Mouse (Mus musculus) MEL (cell line): Measurements from ENCODE around the gene Asb4. TPM values are rescaled to one million over a fixed set of nuclear protein-coding genes. Genes with fewer than 3 reads are reported as not detected.

ENCODE experiments used
- DNase-seq: peaks from one replicate; pipeline ENCODE4 v3.0.0; 2011; ENCODE audit warnings: low read depth, low spot score
- H3K27ac ChIP-seq: 2 replicates; pipeline ENCODE4 v1.5.1; 2012; ENCODE audit warnings: low read depth, mild to moderate bottlenecking, control low read depth, low read length, moderate library complexity; ENCODE audit not compliant: control insufficient read depth
- H3K27me3 ChIP-seq, 2 experiments: fragments of 150-350 bp in 1 of 2; sonication (generic) in 1 of 2; 2 replicates each; pipeline ENCODE4 v1.6.1; 2012; ENCODE audit warnings: low read length in 2 of 2, mild to moderate bottlenecking in 2 of 2, improper control_type of control experiment in 1 of 2, moderate library complexity in 1 of 2; ENCODE audit not compliant: insufficient read depth in 2 of 2, control insufficient read depth in 1 of 2
- H3K36me3 ChIP-seq, 2 experiments: 2 replicates each; pipeline ENCODE4 v1.6.1; 2012 to 2014; ENCODE audit warnings: low read length in 2 of 2, improper control_type of control experiment in 1 of 2, inconsistent platforms in 1 of 2, mild to moderate bottlenecking in 1 of 2; ENCODE audit not compliant: insufficient read depth in 2 of 2, control insufficient read depth in 1 of 2
- H3K4me1 ChIP-seq, 2 experiments: fragments of 150-350 bp in 1 of 2; sonication (generic) in 1 of 2; 2 replicates each; pipeline ENCODE4 v1.6.1; 2012; ENCODE audit warnings: low read length in 2 of 2, improper control_type of control experiment in 1 of 2, mild to moderate bottlenecking in 1 of 2; ENCODE audit not compliant: insufficient read depth in 2 of 2, control insufficient read depth in 1 of 2
- H3K4me3 ChIP-seq, 2 experiments: fragments of 150-350 bp in 1 of 2; sonication (generic) in 1 of 2; 2 replicates each; pipeline ENCODE4 v1.5.1; 2012; ENCODE audit warnings: low read depth in 2 of 2, low read length in 2 of 2, mild to moderate bottlenecking in 2 of 2, moderate library complexity in 2 of 2, control low read depth in 1 of 2, improper control_type of control experiment in 1 of 2; ENCODE audit not compliant: control insufficient read depth in 1 of 2, insufficient read depth in 1 of 2
- H3K79me2 ChIP-seq: 2 replicates; pipeline ENCODE4 v1.6.1; 2012; ENCODE audit warnings: mild to moderate bottlenecking, low read length, moderate library complexity; ENCODE audit not compliant: control insufficient read depth, poor library complexity, insufficient read depth
- H3K9ac ChIP-seq: 2 replicates; pipeline ENCODE4 v1.6.1; 2012; ENCODE audit warnings: low read depth, mild to moderate bottlenecking, control low read depth, low read length, moderate library complexity; ENCODE audit not compliant: control insufficient read depth, poor library complexity, severe bottlenecking
- H3K9me3 ChIP-seq: fragments of 150-350 bp; sonication (generic); replicated peaks from 2 replicates; pipeline ENCODE4 v1.6.1; 2012; ENCODE audit warnings: mild to moderate bottlenecking, low read length, improper control_type of control experiment, moderate library complexity; ENCODE audit not compliant: insufficient read depth
- BHLHE40 ChIP-seq: IDR thresholded peaks from 2 replicates; pipeline ENCODE4 v1.6.1; 2012; ENCODE audit warnings: low read depth, mild to moderate bottlenecking, inconsistent platforms, low read length, improper control_type of control experiment, borderline replicate concordance
- CHD2 ChIP-seq: IDR thresholded peaks from 2 replicates; pipeline ENCODE4 v1.6.1; 2011; ENCODE audit warnings: low read length, improper control_type of control experiment
- CTCF ChIP-seq, 3 experiments: IDR thresholded peaks in 2 of 3; conservative IDR thresholded peaks in 1 of 3; 2 replicates each; pipeline ENCODE4 v1.5.1; 2011 to 2012; ENCODE audit warnings: low read length in 3 of 3, low read depth in 2 of 3, mild to moderate bottlenecking in 2 of 3, improper control_type of control experiment in 1 of 3, inconsistent platforms in 1 of 3, mixed read lengths in 1 of 3, moderate library complexity in 1 of 3; ENCODE audit not compliant: control insufficient read depth in 1 of 3, insufficient read depth in 1 of 3, poor library complexity in 1 of 3, severe bottlenecking in 1 of 3
- E2F4 ChIP-seq: IDR thresholded peaks from 2 replicates; pipeline ENCODE4 v1.6.1; 2011; ENCODE audit warnings: low read depth, low read length, improper control_type of control experiment, borderline replicate concordance
- EP300 ChIP-seq, 2 experiments: IDR thresholded peaks; 2 replicates each; pipeline ENCODE4 v1.6.1; 2011; ENCODE audit warnings: improper control_type of control experiment in 2 of 2, low read length in 2 of 2, low read depth in 1 of 2, mild to moderate bottlenecking in 1 of 2
- GABPA ChIP-seq: IDR thresholded peaks from 2 replicates; pipeline ENCODE4 v1.6.1; 2012; ENCODE audit warnings: low read depth, mild to moderate bottlenecking, inconsistent platforms, low read length, improper control_type of control experiment, moderate library complexity
- JUND ChIP-seq: IDR thresholded peaks from 2 replicates; pipeline ENCODE4 v1.6.1; 2011; ENCODE audit warnings: low read depth, mild to moderate bottlenecking, improper control_type of control experiment, low read length
- KAT2A ChIP-seq: conservative IDR thresholded peaks from 2 replicates; pipeline ENCODE4 v1.6.1; 2012; ENCODE audit warnings: low read depth, low read length, improper control_type of control experiment, inconsistent platforms
- MAFK ChIP-seq: IDR thresholded peaks from 2 replicates; pipeline ENCODE4 v1.6.1; 2011; ENCODE audit warnings: low read depth, mild to moderate bottlenecking, low read length, improper control_type of control experiment, borderline replicate concordance
- MAX ChIP-seq: IDR thresholded peaks from 2 replicates; pipeline ENCODE4 v1.6.1; 2011; ENCODE audit warnings: low read length, improper control_type of control experiment
- MEF2A ChIP-seq: IDR thresholded peaks from 2 replicates; pipeline ENCODE4 v1.6.1; 2014; ENCODE audit warnings: low read depth, mild to moderate bottlenecking, inconsistent platforms, low read length, improper control_type of control experiment; ENCODE audit not compliant: poor library complexity, insufficient replicate concordance, severe bottlenecking; ENCODE audit errors: extremely low read depth
- MYB ChIP-seq: IDR thresholded peaks from 2 replicates; pipeline ENCODE4 v1.6.1; 2011; ENCODE audit warnings: mild to moderate bottlenecking, low read depth, low read length, improper control_type of control experiment
- NRF1 ChIP-seq: IDR thresholded peaks from 2 replicates; pipeline ENCODE4 v1.6.1; 2014; ENCODE audit warnings: low read depth, mild to moderate bottlenecking, inconsistent platforms, low read length, improper control_type of control experiment, moderate library complexity; ENCODE audit not compliant: poor library complexity, insufficient read depth, severe bottlenecking
- POLR2A ChIP-seq, 2 experiments: IDR thresholded peaks; 2 replicates each; pipeline ENCODE4 v1.6.1; 2011 to 2012; ENCODE audit warnings: low read length in 2 of 2, mild to moderate bottlenecking in 2 of 2, control low read depth in 1 of 2, improper control_type of control experiment in 1 of 2, low read depth in 1 of 2, moderate library complexity in 1 of 2; ENCODE audit not compliant: control insufficient read depth in 1 of 2, insufficient read depth in 1 of 2, poor library complexity in 1 of 2
- POLR2AphosphoS5 ChIP-seq: IDR thresholded peaks from 2 replicates; pipeline ENCODE4 v1.6.1; 2012; ENCODE audit warnings: low read depth, borderline replicate concordance, mild to moderate bottlenecking, inconsistent platforms, low read length, moderate library complexity, mixed read lengths
- RAD21 ChIP-seq: IDR thresholded peaks from 2 replicates; pipeline ENCODE4 v1.6.1; 2011; ENCODE audit warnings: mild to moderate bottlenecking, low read depth, low read length, improper control_type of control experiment
- SIN3A ChIP-seq: IDR thresholded peaks from 2 replicates; pipeline ENCODE4 v1.6.1; 2012; ENCODE audit warnings: low read length, improper control_type of control experiment, inconsistent platforms
- TBP ChIP-seq: IDR thresholded peaks from 2 replicates; pipeline ENCODE4 v1.8.0; 2011; ENCODE audit warnings: low read depth, low read length, improper control_type of control experiment
- USF1 ChIP-seq: IDR thresholded peaks from 2 replicates; pipeline ENCODE4 v1.6.1; 2014; ENCODE audit warnings: low read depth, mild to moderate bottlenecking, inconsistent platforms, low read length, improper control_type of control experiment, moderate library complexity
- USF2 ChIP-seq, 2 experiments: IDR thresholded peaks; 2 replicates each; pipeline ENCODE4 v1.6.1; 2011 to 2012; ENCODE audit warnings: improper control_type of control experiment in 2 of 2, low read length in 2 of 2, borderline replicate concordance in 1 of 2, inconsistent platforms in 1 of 2, low read depth in 1 of 2, mild to moderate bottlenecking in 1 of 2; ENCODE audit not compliant: insufficient read depth in 1 of 2
- ZC3H11A ChIP-seq: IDR thresholded peaks from 2 replicates; pipeline ENCODE4 v1.6.1; 2012; ENCODE audit warnings: low read depth, mild to moderate bottlenecking, inconsistent platforms, low read length, improper control_type of control experiment
- ZKSCAN1 ChIP-seq: IDR thresholded peaks from 2 replicates; pipeline ENCODE4 v1.6.1; 2012; ENCODE audit warnings: low read depth, mild to moderate bottlenecking, inconsistent platforms, low read length, improper control_type of control experiment, moderate library complexity
- ZMIZ1 ChIP-seq: IDR thresholded peaks from 2 replicates; pipeline ENCODE4 v1.6.1; 2012; ENCODE audit warnings: low read depth, mild to moderate bottlenecking, inconsistent platforms, low read length, improper control_type of control experiment, moderate library complexity
- ZNF384 ChIP-seq: IDR thresholded peaks from 2 replicates; pipeline ENCODE4 v1.6.1; 2012; ENCODE audit warnings: low read depth, mild to moderate bottlenecking, inconsistent platforms, low read length, improper control_type of control experiment
- polyA plus RNA-seq, 2 experiments: library from polyadenylated mRNA; stranded (reverse) in 1 of 2; unstranded in 1 of 2; fragments of >175 nt in 1 of 2; fragments of >200 nt in 1 of 2; gene quantifications; 2 replicates each; pipeline versions ENCODE4 v1.2.1 to v1.2.4; 2012; ENCODE audit warnings: low replicate concordance in 2 of 2, low read depth in 1 of 2; ENCODE audit not compliant: insufficient read length in 2 of 2, insufficient read depth in 1 of 2, missing spikeins in 1 of 2
- total RNA-seq: library from RNA; depleted of rRNA; stranded (reverse); fragments of 300-350 nt; gene quantifications from 2 replicates; pipeline ENCODE4 v1.2.3, GENCODE M21; 2012

The Asb4 gene
- total and polyA plus RNA-seq, 3 experiments: not detected

GRCm38 (mm10) chr6:5470480-5471318 is 87.5 kb downstream of the Asb4 start:
- TF ChIP-seq NRF1 (no peak), ZNF384 (no peak), MAX (no peak), JUND (no peak), E2F4 (no peak), CTCF (IDR thresholded peaks at IDR 0.05 in 2 of 3, conservative IDR thresholded peaks at IDR 0.05 in 1 of 3; ENCODE audit: control insufficient read depth in 1 of 3, insufficient read depth in 1 of 3, low read depth in 2 of 3, low read length in 3 of 3, poor library complexity in 1 of 3, severe bottlenecking in 1 of 3) (no peak), POLR2AphosphoS5 (no peak), MAFK (no peak), SIN3A (no peak), ZKSCAN1 (no peak), POLR2A (IDR thresholded peaks at IDR 0.05; ENCODE audit: control insufficient read depth in 1 of 2, insufficient read depth in 1 of 2, low read depth in 1 of 2, low read length in 2 of 2, poor library complexity in 1 of 2) (no peak), BHLHE40 (no peak), ZMIZ1 (no peak), USF1 (no peak), EP300 (IDR thresholded peaks at IDR 0.05; ENCODE audit: low read depth in 1 of 2, low read length in 2 of 2) (no peak), USF2 (IDR thresholded peaks at IDR 0.05; ENCODE audit: borderline replicate concordance in 1 of 2, insufficient read depth in 1 of 2, low read depth in 1 of 2, low read length in 2 of 2) (no peak), RAD21 (no peak)
- no peaks in the 10 kb centered on the region for H3K4me1 ChIP-seq
- H3K27me3 ChIP-seq: peaks cover 0 to 3% of the 10 kb centered on the region in 2 experiments; a peak in 3 of 4 replicates
- no peak overlapping the region for H3K27ac ChIP-seq
- no peaks in the 10 kb centered on the region for H3K9me3 ChIP-seq
- no peak overlapping the region for H3K4me3 ChIP-seq
- H3K79me2 ChIP-seq: no peaks in the 10 kb centered on the region
- no peak overlapping the region for H3K9ac ChIP-seq
- DNase-seq: no peak
- H3K36me3 ChIP-seq: no peaks in the 10 kb centered on the region

GRCm38 (mm10) chr6:5472692-5473091 is 89.5 kb downstream of the Asb4 start:
- Histone ChIP-seq H3K79me2 (no peaks in the 10 kb centered on the region), H3K27ac (no peak overlapping the region), H3K4me3 (no peak overlapping the region), H3K9ac (no peak overlapping the region), H3K4me1 (no peaks in the 10 kb centered on the region), H3K9me3 (no peaks in the 10 kb centered on the region), H3K27me3 (peaks cover 0 to 3% of the 10 kb centered on the region in 2 experiments; a peak in 3 of 4 replicates), H3K36me3 (no peaks in the 10 kb centered on the region)
- no peak for TF ChIP-seq TBP
- TF ChIP-seq ZC3H11A: no peak
- no peak for TF ChIP-seq CHD2
- no peak for TF ChIP-seq GABPA
- no peak for TF ChIP-seq ZKSCAN1
- no peak for TF ChIP-seq JUND
- TF ChIP-seq ZNF384: no peak
- TF ChIP-seq MYB: no peak
- no peak for TF ChIP-seq MEF2A
- no peak for TF ChIP-seq KAT2A
- no peak for DNase-seq
